Mouse (Mus musculus): ENCODE data around the gene Mab21l2. TPM values are rescaled to one million over a fixed set of nuclear protein-coding genes. Genes with fewer than 3 reads are reported as not detected.

Gene Mab21l2
- polyA plus RNA-seq (2014; fragmentation: Nextera tagmentation; extraction: Ambion mirVana) = 0.30 and 0.34 TPM in 2 replicates

- Histone ChIP-seq H3K36me3 (ENCODE audit: control insufficient read depth, insufficient read depth, low read length) (no peaks in the 10 kb centered on the region), H3K4me3 (ENCODE audit: low read length) (peak within 1 kb of the TSS; percentile 24), H3K9ac (ENCODE audit: low read depth, low read length) (peak within 1 kb of the TSS; percentile 5; the same call in 1 of the 2 replicates), H3K9me3 (ENCODE audit: control insufficient read depth, low read length) (no peaks in the 10 kb centered on the region), H3K4me1 (ENCODE audit: control insufficient read depth, insufficient read depth, low read length) (peaks cover 7% of the 10 kb centered on the region; the same call in 1 of the 2 replicates), H3K27me3 (ENCODE audit: control insufficient read depth, insufficient read depth, low read length) (peaks cover 48% of the 10 kb centered on the region), H3K4me2 (replicated peaks; ENCODE audit: low read depth, low read length) (peak within 1 kb of the TSS; percentile 35), H3K27ac (ENCODE audit: low read depth, low read length) (no peak within 1 kb of the TSS)
- 6% methylated on average over 25 of the region's 25 CpGs for WGBS
- ATAC-seq (ENCODE audit: low FRiP score, low TSS enrichment) = peak; percentile 64
These were observed at the start of gene Mab21l2 for GRCm38 (mm10) chr3:86548091-86549015. Mab21l2 (minus strand) TSS chr3:86548629.

- no peak for ATAC-seq (ENCODE audit: low FRiP score, low TSS enrichment)
- Histone ChIP-seq H3K4me3 (ENCODE audit: low read length) (no peak overlapping the region), H3K9ac (ENCODE audit: low read depth, low read length) (no peak overlapping the region)
These were observed 26.9 kb upstream of the Mab21l2 start for GRCm38 (mm10) chr3:86575312-86575711.

GRCm38 (mm10) chr3:86572519-86573244 is 24.3 kb upstream of the Mab21l2 start:
- Histone ChIP-seq H3K4me1 (ENCODE audit: control insufficient read depth, insufficient read depth, low read length) (no peaks in the 10 kb centered on the region), H3K27me3 (ENCODE audit: control insufficient read depth, insufficient read depth, low read length) (no peaks in the 10 kb centered on the region), H3K9ac (ENCODE audit: low read depth, low read length) (no peak overlapping the region), H3K9me3 (ENCODE audit: control insufficient read depth, low read length) (no peaks in the 10 kb centered on the region), H3K4me2 (replicated peaks; ENCODE audit: low read depth, low read length) (no peak overlapping the region), H3K4me3 (ENCODE audit: low read length) (no peak overlapping the region), H3K27ac (ENCODE audit: low read depth, low read length) (no peak overlapping the region), H3K36me3 (ENCODE audit: control insufficient read depth, insufficient read depth, low read length) (no peaks in the 10 kb centered on the region)
- 73% methylated on average over 3 of the region's 3 CpGs for WGBS
- no peak for ATAC-seq (ENCODE audit: low FRiP score, low TSS enrichment)

More at GRCm38 (mm10) chr3:86575312-86575711, 26.9 kb upstream of the Mab21l2 start:
- Histone ChIP-seq H3K4me1 (ENCODE audit: control insufficient read depth, insufficient read depth, low read length) (no peaks in the 10 kb centered on the region), H3K27ac (ENCODE audit: low read depth, low read length) (no peak overlapping the region), H3K9me3 (ENCODE audit: control insufficient read depth, low read length) (no peaks in the 10 kb centered on the region), H3K27me3 (ENCODE audit: control insufficient read depth, insufficient read depth, low read length) (no peaks in the 10 kb centered on the region), H3K36me3 (ENCODE audit: control insufficient read depth, insufficient read depth, low read length) (no peaks in the 10 kb centered on the region), H3K4me2 (replicated peaks; ENCODE audit: low read depth, low read length) (no peak overlapping the region)

- H3K27ac ChIP-seq (ENCODE audit: low read depth, low read length) = no peak overlapping the region
- no peaks in the 10 kb centered on the region for H3K36me3 ChIP-seq (ENCODE audit: control insufficient read depth, insufficient read depth, low read length)
- H3K4me2 ChIP-seq (replicated peaks; ENCODE audit: low read depth, low read length) = no peak overlapping the region
- H3K9me3 ChIP-seq (ENCODE audit: control insufficient read depth, low read length) = no peaks in the 10 kb centered on the region
- H3K4me3 ChIP-seq (ENCODE audit: low read length) = no peak overlapping the region
- no peaks in the 10 kb centered on the region for H3K27me3 ChIP-seq (ENCODE audit: control insufficient read depth, insufficient read depth, low read length)
- H3K4me1 ChIP-seq (ENCODE audit: control insufficient read depth, insufficient read depth, low read length) = no peaks in the 10 kb centered on the region
- 61% methylated on average over 4 of the region's 4 CpGs for WGBS
- ATAC-seq (ENCODE audit: low FRiP score, low TSS enrichment) = no peak
- H3K9ac ChIP-seq (ENCODE audit: low read depth, low read length) = no peak overlapping the region
These were observed 23.1 kb upstream of the Mab21l2 start for GRCm38 (mm10) chr3:86571518-86571917.

- H3K9me3 ChIP-seq (ENCODE audit: control insufficient read depth, low read length) = no peaks in the 10 kb centered on the region
- H3K9ac ChIP-seq (ENCODE audit: low read depth, low read length) = no peak overlapping the region
- no peaks in the 10 kb centered on the region for H3K4me1 ChIP-seq (ENCODE audit: control insufficient read depth, insufficient read depth, low read length)
- H3K27ac ChIP-seq (ENCODE audit: low read depth, low read length) = no peak overlapping the region
- WGBS = 80% methylated on average over 4 of the region's 4 CpGs
- no peak for ATAC-seq (ENCODE audit: low FRiP score, low TSS enrichment)
- no peaks in the 10 kb centered on the region for H3K36me3 ChIP-seq (ENCODE audit: control insufficient read depth, insufficient read depth, low read length)
- H3K4me3 ChIP-seq (ENCODE audit: low read length) = no peak overlapping the region
- no peaks in the 10 kb centered on the region for H3K27me3 ChIP-seq (ENCODE audit: control insufficient read depth, insufficient read depth, low read length)
- H3K4me2 ChIP-seq (replicated peaks; ENCODE audit: low read depth, low read length) = no peak overlapping the region
These were observed 18.9 kb upstream of the Mab21l2 start for GRCm38 (mm10) chr3:86567312-86567711.

- Histone ChIP-seq H3K27ac (ENCODE audit: low read depth, low read length) (no peak overlapping the region), H3K36me3 (ENCODE audit: control insufficient read depth, insufficient read depth, low read length) (no peaks in the 10 kb centered on the region), H3K9ac (ENCODE audit: low read depth, low read length) (no peak overlapping the region), H3K27me3 (ENCODE audit: control insufficient read depth, insufficient read depth, low read length) (no peaks in the 10 kb centered on the region), H3K4me2 (replicated peaks; ENCODE audit: low read depth, low read length) (no peak overlapping the region), H3K9me3 (ENCODE audit: control insufficient read depth, low read length) (no peaks in the 10 kb centered on the region), H3K4me3 (ENCODE audit: low read length) (no peak overlapping the region), H3K4me1 (ENCODE audit: control insufficient read depth, insufficient read depth, low read length) (no peaks in the 10 kb centered on the region)
- 95% methylated on average over 1 of the region's 1 CpGs for WGBS
- no peak for ATAC-seq (ENCODE audit: low FRiP score, low TSS enrichment)
These were observed 13.0 kb upstream of the Mab21l2 start for GRCm38 (mm10) chr3:86561396-86561795.

GRCm38 (mm10) chr3:86561023-86561344 is 12.6 kb upstream of the Mab21l2 start:
- Histone ChIP-seq H3K9me3 (ENCODE audit: control insufficient read depth, low read length) (no peaks in the 10 kb centered on the region), H3K9ac (ENCODE audit: low read depth, low read length) (no peak overlapping the region), H3K27me3 (ENCODE audit: control insufficient read depth, insufficient read depth, low read length) (no peaks in the 10 kb centered on the region), H3K27ac (ENCODE audit: low read depth, low read length) (no peak overlapping the region), H3K4me2 (replicated peaks; ENCODE audit: low read depth, low read length) (no peak overlapping the region), H3K4me3 (ENCODE audit: low read length) (no peak overlapping the region), H3K36me3 (ENCODE audit: control insufficient read depth, insufficient read depth, low read length) (no peaks in the 10 kb centered on the region), H3K4me1 (ENCODE audit: control insufficient read depth, insufficient read depth, low read length) (no peaks in the 10 kb centered on the region)
- no peak for ATAC-seq (ENCODE audit: low FRiP score, low TSS enrichment)
- WGBS = 88% methylated on average over 1 of the region's 1 CpGs

- Histone ChIP-seq H3K4me2 (replicated peaks; ENCODE audit: low read depth, low read length) (no peak overlapping the region), H3K4me3 (ENCODE audit: low read length) (no peak overlapping the region), H3K27ac (ENCODE audit: low read depth, low read length) (no peak overlapping the region), H3K9me3 (ENCODE audit: control insufficient read depth, low read length) (no peaks in the 10 kb centered on the region), H3K9ac (ENCODE audit: low read depth, low read length) (no peak overlapping the region), H3K4me1 (ENCODE audit: control insufficient read depth, insufficient read depth, low read length) (no peaks in the 10 kb centered on the region), H3K27me3 (ENCODE audit: control insufficient read depth, insufficient read depth, low read length) (no peaks in the 10 kb centered on the region), H3K36me3 (ENCODE audit: control insufficient read depth, insufficient read depth, low read length) (no peaks in the 10 kb centered on the region)
- no peak for ATAC-seq (ENCODE audit: low FRiP score, low TSS enrichment)
- WGBS = 76% methylated on average over 4 of the region's 4 CpGs
These were observed 12.0 kb upstream of the Mab21l2 start for GRCm38 (mm10) chr3:86560281-86561022.

All from kidney, embryonic 14.5 days (tissue).